Mouse (Mus musculus) brain, embryonic 14.5 days (tissue): ENCODE measurements around the gene 6430550D23Rik. TPM values are rescaled to one million over a fixed set of nuclear protein-coding genes. Genes with fewer than 3 reads are reported as not detected.

Experiments
- DNase-seq: peaks from one replicate; pipeline ENCODE4 v3.0.0-alpha.2; 2011; ENCODE audit warnings: low read depth
- CTCF ChIP-seq: fragments of 200-500 bp; IDR thresholded peaks from 2 replicates; pipeline ENCODE4 v1.5.1; 2012; ENCODE audit warnings: inconsistent platforms, mild to moderate bottlenecking, moderate library complexity, borderline replicate concordance; ENCODE audit not compliant: insufficient read depth, insufficient read length; ENCODE audit errors: extremely low read depth
- POLR2A ChIP-seq: fragments of 200-500 bp; IDR thresholded peaks from 2 replicates; pipeline ENCODE4 v1.6.1; 2012; ENCODE audit warnings: mild to moderate bottlenecking, inconsistent platforms, borderline replicate concordance; ENCODE audit not compliant: poor library complexity, insufficient read depth, insufficient read length, severe bottlenecking; ENCODE audit errors: extremely low read depth
- polyA plus RNA-seq: library from polyadenylated mRNA; depleted of rRNA; stranded (reverse); fragments of >200 nt; gene quantifications from 2 replicates; pipeline ENCODE4 v1.2.3, GENCODE M21; 2012

6430550D23Rik gene
- polyA plus RNA-seq, 1 experiment, result 3.0 TPM

DNA sequence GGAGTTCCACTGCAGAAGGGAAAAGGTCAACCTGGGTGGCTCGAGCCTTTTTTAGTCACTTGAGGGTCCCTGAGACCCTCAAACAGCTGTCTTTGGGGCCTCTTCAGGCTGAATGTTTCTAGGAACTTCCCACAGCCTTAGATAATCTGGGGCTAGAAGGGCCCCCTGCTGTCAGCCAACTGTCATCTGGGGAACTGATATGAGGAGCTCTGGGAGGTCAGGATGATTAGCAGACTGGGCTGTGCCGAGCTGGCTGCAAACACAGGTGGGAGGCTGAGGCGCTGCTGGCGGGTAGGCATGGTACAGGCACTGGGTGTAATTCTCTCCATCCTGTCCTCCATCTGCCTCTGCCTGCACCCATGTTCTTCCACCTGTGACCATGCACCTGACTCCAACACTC is 18.7 kb downstream of the 6430550D23Rik start:
- DNase-seq, result no peak
- TF ChIP-seq POLR2A, result no peak
- no peak for TF ChIP-seq CTCF

DNA sequence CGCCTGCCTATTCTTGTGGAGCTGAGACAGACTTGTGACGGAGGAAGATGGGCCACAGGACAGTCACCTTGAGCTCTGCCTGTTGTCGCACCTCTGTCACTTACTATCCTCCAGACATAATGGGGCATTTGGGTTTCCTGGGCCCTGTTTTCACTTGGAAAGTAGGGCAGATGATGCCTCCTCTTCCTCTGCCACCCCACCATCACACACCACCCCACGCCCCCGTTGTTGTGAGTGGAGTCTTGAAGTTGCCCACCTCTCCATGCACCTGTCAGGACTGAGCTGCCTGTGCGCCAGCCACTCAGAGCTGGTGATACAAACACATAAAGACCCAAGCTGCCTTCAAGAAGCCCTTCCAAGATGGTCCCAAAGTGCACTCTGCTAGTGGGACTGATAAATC is 20.6 kb downstream of the 6430550D23Rik start:
- no peak for DNase-seq
- TF ChIP-seq CTCF (no peak), POLR2A (no peak)

DNA sequence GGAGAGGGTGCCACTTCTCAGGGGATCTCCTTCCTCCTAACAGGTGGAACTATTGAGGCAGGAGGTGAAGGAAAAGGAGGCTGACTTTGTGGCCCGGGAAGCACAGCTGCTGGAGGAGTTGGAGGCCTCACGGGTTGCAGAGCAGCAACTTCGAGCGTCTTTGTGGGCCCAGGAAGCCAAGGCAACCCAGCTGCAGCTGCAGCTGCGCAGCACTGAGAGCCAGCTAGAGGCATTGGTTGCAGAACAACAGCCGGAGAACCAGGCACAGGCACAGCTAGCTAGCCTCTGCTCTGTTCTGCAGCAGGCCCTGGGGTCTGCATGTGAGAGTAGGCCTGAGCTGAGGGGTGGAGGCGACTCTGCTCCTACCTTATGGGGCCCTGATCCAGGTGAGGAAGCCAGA is 22.0 kb downstream of the 6430550D23Rik start:
- no peak for TF ChIP-seq CTCF

DNA sequence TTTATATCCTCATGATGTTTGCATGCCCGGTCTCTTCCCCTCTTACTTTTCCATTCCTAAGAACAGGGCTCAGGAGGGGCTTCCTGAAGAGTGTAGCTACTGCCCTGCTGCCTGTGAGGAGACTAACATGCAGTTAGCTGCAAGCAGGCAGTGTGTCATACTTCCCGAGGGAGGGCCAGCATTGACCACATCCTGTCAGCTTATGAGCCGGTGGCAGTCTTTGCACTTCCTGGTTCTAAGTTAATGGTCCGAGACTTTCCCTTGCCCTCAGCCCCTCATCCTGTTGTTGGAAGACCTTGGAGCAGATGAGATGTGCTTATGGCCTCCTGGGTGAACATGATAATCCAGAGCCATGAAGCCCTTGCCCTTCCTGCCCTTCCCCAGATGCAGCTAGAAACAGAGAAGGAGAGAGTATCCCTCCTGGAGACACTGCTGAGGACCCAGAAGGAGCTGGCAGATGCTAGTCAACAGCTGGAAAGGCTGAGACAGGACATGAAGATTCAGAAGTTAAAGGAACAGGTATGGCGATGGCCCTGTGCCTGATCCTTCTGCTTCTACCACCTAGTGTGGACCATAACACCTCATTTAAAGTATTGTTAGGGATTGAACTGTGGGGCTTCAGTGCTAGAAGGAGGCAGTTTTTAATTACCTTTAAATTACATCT is 28.3 kb downstream of the 6430550D23Rik start:
- TF ChIP-seq CTCF (no peak), POLR2A (no peak)
- DNase-seq, result no peak

More for the DNA sequence above, 22.0 kb downstream of the 6430550D23Rik start:
- no peak for DNase-seq

DNA sequence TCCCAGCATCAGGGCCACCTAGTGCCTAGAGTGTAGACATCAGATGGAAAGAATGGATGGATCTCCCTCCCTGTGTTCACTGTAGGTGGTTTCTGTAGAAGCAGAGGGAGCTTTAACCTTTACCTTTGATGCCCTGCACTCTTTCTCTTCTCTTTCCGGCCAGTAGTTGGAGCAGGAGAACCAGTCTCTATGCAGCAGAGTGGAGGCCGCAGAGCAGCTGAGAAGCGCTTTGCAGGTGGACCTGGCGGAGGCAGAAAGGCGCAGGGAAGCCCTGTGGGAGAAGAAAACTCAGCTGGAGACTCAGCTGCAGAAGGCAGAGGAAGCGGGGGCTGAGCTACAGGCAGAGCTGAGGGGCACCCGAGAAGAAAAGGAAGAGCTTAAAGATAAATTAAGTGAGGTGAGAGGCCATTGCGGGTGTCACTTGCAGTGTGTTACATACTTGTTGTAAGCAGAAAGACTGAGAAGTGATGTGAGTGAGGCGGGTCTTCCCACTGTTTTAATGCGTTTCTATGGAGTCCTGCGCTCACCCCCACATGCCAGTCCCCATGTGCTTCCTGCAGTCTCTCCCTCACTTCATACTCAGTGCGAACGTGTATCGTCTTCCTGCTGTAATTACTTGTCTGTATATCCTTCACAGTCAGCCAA is 33.6 kb downstream of the 6430550D23Rik start:
- no peak for DNase-seq
- TF ChIP-seq POLR2A (no peak), CTCF (no peak)

DNA sequence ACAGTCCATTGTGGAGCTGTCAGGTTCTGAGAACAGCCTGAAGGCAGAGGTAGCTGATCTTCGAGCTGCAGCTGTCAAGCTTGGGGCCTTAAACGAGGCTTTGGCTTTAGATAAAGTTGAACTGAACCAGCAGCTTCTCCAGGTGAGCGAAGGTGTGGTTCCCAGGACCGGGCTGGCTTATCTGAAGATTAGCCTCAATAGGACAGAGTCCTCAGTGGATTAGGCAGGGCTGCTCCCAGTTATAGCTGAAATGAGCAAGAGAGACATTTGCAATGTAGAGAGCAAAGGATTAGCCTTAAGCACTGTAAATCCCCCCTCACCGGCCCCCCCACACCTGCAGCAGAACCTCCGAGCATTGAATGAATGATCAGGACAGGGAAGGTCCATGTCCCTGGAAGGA is 34.4 kb downstream of the 6430550D23Rik start:
- no peak for DNase-seq
- TF ChIP-seq POLR2A (no peak), CTCF (no peak)

DNA sequence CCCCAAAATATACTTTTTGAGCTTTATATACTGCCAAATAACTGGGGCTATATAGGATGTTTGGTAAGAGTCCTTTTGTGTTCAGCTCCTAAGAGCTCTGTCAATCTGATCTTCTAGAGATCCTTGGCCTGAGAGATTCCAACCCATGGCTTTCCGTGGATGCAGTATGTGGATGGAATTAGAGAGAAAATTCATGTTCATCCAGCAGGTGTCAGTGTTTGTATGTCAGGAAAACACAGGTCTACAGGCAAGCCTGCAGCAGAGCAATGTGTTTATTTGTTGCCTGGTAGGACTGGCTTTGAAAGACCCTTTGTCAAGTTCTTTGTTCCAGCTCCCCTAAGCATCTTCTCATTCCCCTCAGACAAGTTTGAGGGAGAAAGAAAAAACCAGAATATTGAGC is 44.8 kb downstream of the 6430550D23Rik start:
- TF ChIP-seq POLR2A, result no peak
- TF ChIP-seq CTCF, result peak; percentile 51; the same call in 1 of the 2 replicates
- peak; percentile 74 for DNase-seq

DNA sequence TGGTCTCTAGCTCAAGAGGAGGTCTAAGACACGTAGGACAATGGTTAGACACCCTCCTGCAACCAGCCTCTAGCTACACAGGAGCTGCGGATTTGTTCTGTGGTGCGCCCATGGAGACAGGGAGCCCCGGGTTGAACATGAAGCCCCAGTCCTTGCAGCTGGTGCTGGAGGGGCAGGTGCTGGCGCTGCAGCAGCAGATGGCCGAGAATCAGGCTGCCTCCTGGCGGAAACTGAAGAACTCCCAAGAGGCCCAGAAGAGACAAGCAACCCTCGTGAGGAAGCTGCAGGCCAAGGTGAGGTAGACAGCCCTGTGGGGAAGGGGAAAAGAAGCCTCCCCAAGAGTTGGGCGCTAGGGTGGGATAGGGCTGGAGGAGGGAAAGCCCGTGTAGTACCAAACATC is 45.9 kb downstream of the 6430550D23Rik start:
- peak; percentile 31 for DNase-seq
- TF ChIP-seq CTCF (no peak), POLR2A (no peak)

DNA sequence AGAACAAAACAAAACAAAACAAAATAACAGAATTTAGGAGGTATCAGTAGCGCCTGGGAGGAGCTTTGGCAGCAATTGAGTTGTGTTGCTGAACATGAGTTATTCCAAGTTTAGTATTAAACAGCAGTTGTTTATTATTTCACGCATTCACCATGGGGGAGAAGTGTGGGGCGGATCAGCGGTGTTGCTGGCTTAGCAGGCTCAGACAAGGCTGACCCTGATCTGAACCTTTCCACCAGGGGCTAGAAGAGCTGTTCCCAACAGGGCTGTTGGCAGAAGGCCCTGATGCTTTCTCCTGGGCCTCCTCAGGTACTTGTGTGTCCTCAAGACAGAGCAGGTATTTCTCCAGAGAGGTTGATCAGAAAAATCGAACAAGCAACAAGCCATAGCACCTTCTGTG is 47.8 kb downstream of the 6430550D23Rik start:
- no peak for DNase-seq
- TF ChIP-seq POLR2A (no peak), CTCF (no peak)

DNA sequence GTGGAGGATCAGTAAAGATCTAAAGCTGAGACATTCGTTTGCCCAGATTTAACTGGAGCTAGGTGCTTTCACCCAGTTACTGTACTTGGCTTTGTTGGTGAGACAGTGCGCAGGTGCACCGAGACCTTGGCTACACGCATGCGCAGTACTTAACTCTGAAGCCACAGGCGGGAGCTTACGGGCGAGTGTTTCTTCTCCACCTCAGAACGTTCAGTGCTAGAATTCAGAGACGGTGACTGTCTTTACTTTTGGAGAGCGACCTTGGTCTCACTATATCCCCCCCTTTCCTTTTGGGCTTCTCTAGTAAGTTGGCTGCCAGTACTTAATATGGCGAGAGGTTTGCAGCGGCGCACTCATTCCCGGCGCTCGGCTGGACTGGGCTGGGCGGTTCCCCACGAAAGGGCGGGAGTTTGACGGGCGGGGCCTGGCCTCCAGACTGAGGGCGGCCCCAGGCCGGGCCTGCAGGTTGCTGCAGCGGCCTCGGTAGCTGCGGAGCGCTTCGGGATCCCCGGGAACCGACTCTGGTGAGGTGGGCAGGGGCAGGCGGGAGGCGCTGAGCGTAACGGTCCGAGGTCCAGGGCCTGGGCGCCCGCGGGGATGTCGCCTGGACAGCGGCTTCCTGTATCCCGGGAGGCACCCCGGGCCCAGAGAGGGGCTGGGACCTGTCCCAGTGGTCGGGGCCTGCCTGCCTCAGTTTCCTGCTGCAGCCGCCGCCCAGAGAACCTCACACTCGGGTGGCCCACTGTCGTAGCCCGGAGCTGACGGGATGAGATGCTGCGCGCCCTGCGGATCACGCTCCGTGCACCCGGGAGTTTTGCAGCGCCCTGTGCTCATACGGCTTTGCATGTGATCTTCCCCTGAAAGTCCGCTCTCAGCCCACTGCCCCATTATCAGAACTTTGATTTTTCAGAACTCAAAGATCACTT is 51.4 kb downstream of the 6430550D23Rik start, which contains the start of gene Cep250:
TSS of gene Cep250 (plus strand) at position 325 of the 926 bp plus-strand sequence.
- DNase-seq, result peak; percentile 96
- TF ChIP-seq CTCF, result no peak
- peak; percentile 87 for TF ChIP-seq POLR2A

DNA sequence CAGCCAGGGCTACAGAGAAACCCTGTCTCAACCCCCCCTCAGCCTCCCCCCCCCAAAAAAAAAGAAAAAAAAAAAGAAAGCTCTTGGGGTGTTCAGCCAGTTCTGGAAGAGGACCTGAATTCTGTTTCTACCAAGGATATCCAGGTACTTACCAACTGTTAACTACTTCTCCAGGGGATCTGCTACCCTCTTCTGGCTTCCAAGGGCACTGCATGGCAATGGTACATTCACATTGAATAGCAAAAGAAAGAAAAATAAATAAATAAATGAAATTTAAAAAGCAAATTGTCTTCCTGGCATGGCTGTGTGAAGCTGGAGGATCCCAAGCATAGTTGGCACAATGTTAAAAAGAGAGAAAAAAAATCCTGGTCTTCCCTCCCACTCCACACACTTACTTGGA is 55.8 kb downstream of the 6430550D23Rik start:
- TF ChIP-seq POLR2A (no peak), CTCF (peak; percentile 64; the same call in 1 of the 2 replicates)
- DNase-seq, result peak; percentile 82

DNA sequence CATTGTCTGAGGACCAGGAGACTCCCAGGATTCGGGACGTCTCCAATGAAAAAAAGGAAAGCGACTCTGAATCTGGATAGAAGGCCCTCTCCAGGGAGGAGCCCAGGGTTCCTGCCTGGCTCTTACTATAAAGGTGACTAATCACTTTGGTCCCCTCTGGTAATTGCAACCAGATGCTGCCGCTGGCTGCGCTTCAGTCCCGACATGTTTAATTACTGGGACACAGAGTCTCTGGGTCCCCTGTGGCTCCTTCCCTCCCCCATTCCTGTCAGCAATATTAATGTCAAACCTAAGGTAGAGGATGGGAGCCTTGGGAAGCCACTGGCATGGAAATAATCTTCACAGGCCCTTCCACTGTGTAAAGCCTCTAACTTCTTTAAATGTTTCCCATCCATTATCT is 58.4 kb downstream of the 6430550D23Rik start:
- DNase-seq, result peak; percentile 54
- no peak for TF ChIP-seq POLR2A
- no peak for TF ChIP-seq CTCF
